Mouse (Mus musculus): ENCODE results near the gene Ddit4. TPM values are rescaled to one million over a fixed set of nuclear protein-coding genes. Genes with fewer than 3 reads are reported as not detected.
A peak's percentile ranks its signal among the peaks of the same experiment; 100 is the strongest.

Gene Ddit4
- polyA plus RNA-seq, 1 experiment = 35.0 TPM

DNA sequence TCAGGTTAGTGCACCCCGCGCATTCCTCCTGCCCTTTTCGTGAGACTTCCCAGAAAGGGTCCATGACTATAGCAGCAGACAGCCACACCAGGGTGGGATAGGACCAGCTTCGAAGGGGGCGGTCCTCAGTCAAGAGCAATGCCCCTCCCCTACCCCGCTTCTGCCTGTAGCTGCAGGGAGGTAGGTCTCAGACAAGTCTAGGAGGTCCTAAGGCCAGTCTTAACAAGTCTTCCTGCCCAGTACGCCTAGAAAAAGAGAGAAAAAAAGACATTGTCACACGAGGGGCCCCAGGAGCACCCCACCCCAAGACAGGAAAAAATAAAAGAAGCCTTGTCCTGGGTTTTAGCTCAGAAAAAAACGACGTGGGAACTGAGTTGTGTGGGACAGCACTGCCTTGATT, 35.0 kb downstream of the Ddit4 start:
- no peak for TF ChIP-seq CTCF (IDR thresholded peaks at IDR 0.05; ENCODE audit: extremely low read depth, insufficient read length, insufficient replicate concordance, low read depth, low read length)
- TF ChIP-seq POLR2A (IDR thresholded peaks at IDR 0.05; ENCODE audit: low read depth, low read length) = no peak
- WGBS = 3% methylated on average over 10 of the region's 10 CpGs
- H3K4me3 ChIP-seq (ENCODE audit: low read depth, low read length) = peak overlapping the region; percentile 33
- H3K36me3 ChIP-seq (ENCODE audit: control insufficient read depth, insufficient read depth, low read length) = no peaks in the 10 kb centered on the region
- 0 out of 2 replicates have a peak overlapping the region, but pooled peaks have one; percentile 4 for H3K27ac ChIP-seq (ENCODE audit: insufficient read depth, low read depth, low read length)
- peaks cover 31% of the 10 kb centered on the region for H3K4me1 ChIP-seq (ENCODE audit: control insufficient read depth, insufficient read depth, insufficient read length, low read length)
- H3K27me3 ChIP-seq (ENCODE audit: control insufficient read depth, insufficient read depth, low read length) = no peaks in the 10 kb centered on the region

DNA sequence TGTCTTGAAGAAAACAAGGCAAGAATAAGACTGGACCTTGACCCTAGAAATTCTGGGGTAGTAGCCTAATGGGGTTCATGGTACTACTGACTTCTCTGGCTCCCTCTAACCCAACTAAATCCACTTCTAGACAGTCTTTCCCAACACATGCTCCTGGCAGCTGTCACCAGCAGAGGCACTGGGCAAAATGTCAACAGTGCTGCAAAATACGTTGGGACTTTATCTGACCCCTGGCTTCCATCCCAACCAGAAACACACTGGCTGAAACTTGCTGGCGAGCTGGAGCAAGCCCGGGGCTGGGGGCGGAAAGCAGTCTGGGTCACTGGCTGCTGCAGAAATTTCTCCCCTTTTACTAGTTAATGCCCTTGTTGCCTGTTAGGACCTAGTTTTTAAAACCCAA, 35.5 kb downstream of the Ddit4 start:
- TF ChIP-seq POLR2A (IDR thresholded peaks at IDR 0.05; ENCODE audit: low read depth, low read length) (no peak), CTCF (IDR thresholded peaks at IDR 0.05; ENCODE audit: extremely low read depth, insufficient read length, insufficient replicate concordance, low read depth, low read length) (no peak)

DNA sequence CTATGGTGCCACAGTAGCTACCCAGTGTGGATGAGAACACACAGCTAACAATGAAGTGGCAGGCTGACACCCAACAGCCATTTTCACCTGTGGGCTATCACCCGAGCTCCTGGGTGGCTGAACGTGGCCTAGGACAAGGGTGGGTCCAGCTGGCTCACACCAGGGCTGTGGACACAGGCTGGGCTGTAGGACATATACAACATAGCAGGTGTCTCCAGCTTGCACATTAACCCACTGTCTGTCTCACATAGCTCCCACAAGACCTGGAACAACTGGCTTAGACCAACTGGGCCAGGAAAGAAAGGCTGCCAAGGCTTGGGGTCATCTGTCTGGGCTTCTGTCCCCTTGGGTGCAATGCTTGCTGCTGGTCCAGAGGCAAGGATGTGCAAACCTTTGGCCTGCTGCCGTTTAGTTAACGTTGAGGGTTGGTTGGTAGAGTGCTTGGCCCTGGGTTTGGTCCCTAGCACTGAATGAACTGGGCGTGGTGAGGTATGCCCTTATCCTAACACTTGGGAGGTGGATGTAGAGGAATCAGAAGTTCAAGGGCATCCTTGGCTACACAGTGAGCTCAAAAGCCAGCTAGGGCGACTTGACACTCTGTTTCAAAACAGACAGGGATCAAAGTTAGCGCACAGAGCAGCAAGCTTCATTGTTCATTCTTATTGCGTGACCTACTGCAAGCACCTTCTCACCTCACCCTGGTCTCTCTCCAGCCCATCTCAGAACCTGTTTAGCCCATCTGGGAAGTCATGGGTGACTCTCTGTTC, 36.3 kb downstream of the Ddit4 start:
- no peak overlapping the region for H3K4me3 ChIP-seq (ENCODE audit: low read depth, low read length)
- TF ChIP-seq CTCF (IDR thresholded peaks at IDR 0.05; ENCODE audit: extremely low read depth, insufficient read length, insufficient replicate concordance, low read depth, low read length) = no peak
- TF ChIP-seq POLR2A (IDR thresholded peaks at IDR 0.05; ENCODE audit: low read depth, low read length) = no peak; the same call in 1 of the 2 replicates
- WGBS = 52% methylated on average over 8 of the region's 8 CpGs
- H3K27me3 ChIP-seq (ENCODE audit: control insufficient read depth, insufficient read depth, low read length) = no peaks in the 10 kb centered on the region
- no peaks in the 10 kb centered on the region for H3K36me3 ChIP-seq (ENCODE audit: control insufficient read depth, insufficient read depth, low read length)
- peak overlapping the region; percentile 50; the same call in 1 of the 2 replicates for H3K27ac ChIP-seq (ENCODE audit: insufficient read depth, low read depth, low read length)
- peaks cover 36% of the 10 kb centered on the region for H3K4me1 ChIP-seq (ENCODE audit: control insufficient read depth, insufficient read depth, insufficient read length, low read length)

More for the DNA sequence above, 35.5 kb downstream of the Ddit4 start:
- no peaks in the 10 kb centered on the region for H3K36me3 ChIP-seq (ENCODE audit: control insufficient read depth, insufficient read depth, low read length)
- peak overlapping the region; percentile 33; the same call in 1 of the 2 replicates for H3K4me3 ChIP-seq (ENCODE audit: low read depth, low read length)
- H3K27ac ChIP-seq (ENCODE audit: insufficient read depth, low read depth, low read length) = peak overlapping the region; percentile 50
- peaks cover 32% of the 10 kb centered on the region for H3K4me1 ChIP-seq (ENCODE audit: control insufficient read depth, insufficient read depth, insufficient read length, low read length)
- H3K27me3 ChIP-seq (ENCODE audit: control insufficient read depth, insufficient read depth, low read length) = no peaks in the 10 kb centered on the region
- 8% methylated on average over 4 of the region's 4 CpGs for WGBS

DNA sequence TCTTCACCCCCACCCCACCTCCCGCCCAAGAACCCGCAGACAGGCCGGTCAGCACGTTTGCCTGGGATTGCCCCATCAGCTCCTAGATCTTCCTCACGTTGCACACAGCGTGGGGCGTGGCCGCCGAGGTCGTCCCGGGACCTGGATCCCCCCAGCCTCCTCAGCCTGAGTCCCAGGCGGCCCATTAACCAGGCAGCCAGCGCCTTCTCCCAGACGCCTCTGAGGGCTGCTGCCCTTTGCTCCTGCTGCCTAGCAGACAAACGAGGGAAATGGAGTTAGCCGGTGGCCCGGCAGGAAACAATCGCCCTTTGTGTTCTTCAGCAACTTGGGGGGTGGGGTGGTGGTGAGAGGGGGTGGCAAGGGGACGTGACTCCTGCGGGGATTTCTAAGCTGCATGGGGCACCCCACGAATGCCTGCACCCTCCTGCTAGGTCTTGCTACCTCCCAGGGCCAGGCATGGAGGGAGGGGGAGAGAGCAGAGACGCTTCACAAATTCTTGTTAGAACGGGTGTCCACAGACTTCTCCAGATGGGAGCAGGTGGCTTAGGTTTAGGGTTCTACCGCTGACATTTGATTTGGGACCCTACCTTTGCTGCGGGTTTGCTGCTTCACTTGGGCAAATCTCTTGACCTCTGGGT, 40.0 kb downstream of the Ddit4 start:
- Histone ChIP-seq H3K4me1 (ENCODE audit: control insufficient read depth, insufficient read depth, insufficient read length, low read length) (peaks cover 35% of the 10 kb centered on the region), H3K36me3 (ENCODE audit: control insufficient read depth, insufficient read depth, low read length) (no peaks in the 10 kb centered on the region), H3K27ac (ENCODE audit: insufficient read depth, low read depth, low read length) (peak overlapping the region; percentile 43), H3K27me3 (ENCODE audit: control insufficient read depth, insufficient read depth, low read length) (no peaks in the 10 kb centered on the region), H3K4me3 (ENCODE audit: low read depth, low read length) (peak overlapping the region; percentile 36)
- peak; percentile 18; the same call in 1 of the 2 replicates for TF ChIP-seq POLR2A (IDR thresholded peaks at IDR 0.05; ENCODE audit: low read depth, low read length)
- TF ChIP-seq CTCF (IDR thresholded peaks at IDR 0.05; ENCODE audit: extremely low read depth, insufficient read length, insufficient replicate concordance, low read depth, low read length) = no peak
- 11% methylated on average over 25 of the region's 25 CpGs for WGBS

DNA sequence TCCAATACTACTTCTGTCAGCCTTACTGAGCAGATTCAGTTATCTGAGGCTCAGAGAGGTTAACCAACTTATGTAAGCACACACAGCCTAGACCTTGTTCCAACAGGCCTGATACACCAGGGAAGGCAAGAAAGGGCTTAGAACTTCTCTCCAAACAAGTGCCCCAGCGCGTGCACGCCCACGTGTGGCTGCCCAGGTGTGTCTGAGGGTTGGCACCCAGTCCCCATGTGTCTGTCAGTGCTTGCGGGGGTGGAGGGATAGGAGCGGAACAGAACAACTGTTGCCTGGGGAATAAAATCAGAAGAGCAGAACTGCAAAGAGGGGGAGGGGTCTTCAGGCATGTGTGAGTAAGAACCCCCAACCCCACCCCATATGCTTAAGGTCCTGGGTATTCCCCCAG, 40.5 kb downstream of the Ddit4 start:
- Histone ChIP-seq H3K36me3 (ENCODE audit: control insufficient read depth, insufficient read depth, low read length) (no peaks in the 10 kb centered on the region), H3K4me1 (ENCODE audit: control insufficient read depth, insufficient read depth, insufficient read length, low read length) (peaks cover 33% of the 10 kb centered on the region), H3K4me3 (ENCODE audit: low read depth, low read length) (peak overlapping the region; percentile 36; the same call in 1 of the 2 replicates), H3K27ac (ENCODE audit: insufficient read depth, low read depth, low read length) (peak overlapping the region; percentile 43; the same call in 1 of the 2 replicates), H3K27me3 (ENCODE audit: control insufficient read depth, insufficient read depth, low read length) (no peaks in the 10 kb centered on the region)
- no peak for TF ChIP-seq CTCF (IDR thresholded peaks at IDR 0.05; ENCODE audit: extremely low read depth, insufficient read length, insufficient replicate concordance, low read depth, low read length)
- no peak for TF ChIP-seq POLR2A (IDR thresholded peaks at IDR 0.05; ENCODE audit: low read depth, low read length)
- WGBS = 24% methylated on average over 6 of the region's 6 CpGs

DNA sequence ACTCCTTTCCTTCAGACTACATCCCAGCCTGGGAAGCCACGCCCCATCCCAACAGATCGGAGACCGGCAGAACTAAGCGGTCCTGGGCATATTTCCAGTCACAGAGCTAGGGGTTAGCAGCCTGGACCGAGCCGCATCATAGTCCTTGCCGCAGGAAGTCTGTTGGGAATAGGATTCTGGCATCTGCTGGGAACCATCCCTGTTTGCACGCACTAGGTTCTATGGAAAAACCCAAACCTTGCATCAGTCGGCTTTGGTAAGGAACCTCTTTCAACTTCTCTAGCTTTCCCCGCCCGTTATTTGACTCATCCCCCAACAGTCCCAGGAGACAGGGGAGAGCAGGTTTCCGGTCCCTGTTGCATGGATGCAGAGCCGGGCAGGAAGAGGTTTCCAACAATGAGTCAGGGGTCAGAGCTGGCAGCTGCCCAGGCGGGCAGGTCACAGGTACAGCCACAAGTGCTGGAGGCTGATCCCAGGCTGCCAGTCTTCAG, 42.2 kb downstream of the Ddit4 start:
- Histone ChIP-seq H3K4me3 (ENCODE audit: low read depth, low read length) (no peak overlapping the region), H3K27ac (ENCODE audit: insufficient read depth, low read depth, low read length) (peak overlapping the region; percentile 66), H3K36me3 (ENCODE audit: control insufficient read depth, insufficient read depth, low read length) (no peaks in the 10 kb centered on the region), H3K4me1 (ENCODE audit: control insufficient read depth, insufficient read depth, insufficient read length, low read length) (peaks cover 23% of the 10 kb centered on the region), H3K27me3 (ENCODE audit: control insufficient read depth, insufficient read depth, low read length) (no peaks in the 10 kb centered on the region)
- WGBS = 16% methylated on average over 14 of the region's 14 CpGs
- TF ChIP-seq CTCF (IDR thresholded peaks at IDR 0.05; ENCODE audit: extremely low read depth, insufficient read length, insufficient replicate concordance, low read depth, low read length) = no peak
- TF ChIP-seq POLR2A (IDR thresholded peaks at IDR 0.05; ENCODE audit: low read depth, low read length) = no peak
